Mouse (Mus musculus): Measurements from ENCODE around the gene Loxl3. TPM values are rescaled to one million over a fixed set of nuclear protein-coding genes. Genes with fewer than 3 reads are reported as not detected.

Gene Loxl3
- total RNA-seq, 2 experiments from 2014 or later: 2.4 to 3.5 TPM

GRCm38 (mm10) chr6:83086121-83087035 lies 52.4 kb downstream of the Loxl3 start, which contains the start of gene Lbx2:
Gene Lbx2 (plus strand): TSS chr6:83086367.
- TF ChIP-seq CTCF (conservative IDR thresholded peaks at IDR 0.05): no peak
- no peak within 1 kb of the TSS for H3K27ac ChIP-seq

DNA sequence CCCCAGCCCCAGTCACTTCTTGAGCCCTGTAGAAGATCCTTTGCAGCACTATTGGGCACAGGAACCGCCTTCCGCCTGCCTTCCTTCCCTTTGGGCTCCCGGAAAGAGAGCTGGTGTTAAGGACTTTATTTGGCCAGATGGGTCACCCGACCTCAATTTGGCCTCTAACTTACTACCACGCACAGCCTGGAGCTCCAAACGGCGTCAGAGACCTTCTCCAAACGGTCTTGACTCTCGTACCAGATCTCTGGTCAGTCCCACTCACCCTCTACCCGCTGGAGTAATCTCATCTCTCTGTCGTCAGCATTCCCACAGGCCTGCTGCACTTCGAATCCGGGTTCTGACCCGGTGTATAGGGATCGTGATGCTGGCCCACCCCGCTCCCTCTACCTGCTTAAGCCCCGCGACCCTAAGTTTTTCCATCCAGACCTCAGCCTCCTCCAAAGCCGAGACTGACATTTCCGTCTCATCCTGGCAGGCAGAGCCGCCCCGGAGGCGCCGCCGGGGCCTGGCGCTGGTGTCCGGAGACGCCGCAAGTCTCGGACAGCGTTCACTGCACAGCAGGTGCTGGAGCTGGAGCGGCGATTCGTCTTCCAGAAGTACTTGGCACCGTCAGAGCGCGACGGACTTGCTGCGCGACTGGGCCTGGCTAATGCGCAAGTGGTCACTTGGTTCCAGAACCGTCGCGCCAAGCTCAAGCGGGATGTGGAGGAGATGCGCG lies 53.4 kb downstream of the Loxl3 start:
- TF ChIP-seq CTCF (conservative IDR thresholded peaks at IDR 0.05): no peak
- Histone ChIP-seq H3K27ac (no peak overlapping the region), H3K4me3 (peak overlapping the region; percentile 24; the same call in 1 of the 2 replicates)
- DNase-seq (ENCODE audit: low spot score in 2 of 2): no peak

More at GRCm38 (mm10) chr6:83086121-83087035, 52.4 kb downstream of the Loxl3 start, which contains the start of gene Lbx2:
- H3K4me3 ChIP-seq: no peak within 1 kb of the TSS; the same call in 1 of the 2 replicates
- DNase-seq (ENCODE audit: low spot score in 2 of 2): no peak

GRCm38 (mm10) chr6:83087926-83088260 lies 53.9 kb downstream of the Loxl3 start:
- Histone ChIP-seq H3K27ac (no peak overlapping the region), H3K4me3 (peak overlapping the region; percentile 24; the same call in 1 of the 2 replicates)
- no peak for TF ChIP-seq CTCF (conservative IDR thresholded peaks at IDR 0.05)
- no peak for DNase-seq (ENCODE audit: low spot score in 2 of 2)

DNA sequence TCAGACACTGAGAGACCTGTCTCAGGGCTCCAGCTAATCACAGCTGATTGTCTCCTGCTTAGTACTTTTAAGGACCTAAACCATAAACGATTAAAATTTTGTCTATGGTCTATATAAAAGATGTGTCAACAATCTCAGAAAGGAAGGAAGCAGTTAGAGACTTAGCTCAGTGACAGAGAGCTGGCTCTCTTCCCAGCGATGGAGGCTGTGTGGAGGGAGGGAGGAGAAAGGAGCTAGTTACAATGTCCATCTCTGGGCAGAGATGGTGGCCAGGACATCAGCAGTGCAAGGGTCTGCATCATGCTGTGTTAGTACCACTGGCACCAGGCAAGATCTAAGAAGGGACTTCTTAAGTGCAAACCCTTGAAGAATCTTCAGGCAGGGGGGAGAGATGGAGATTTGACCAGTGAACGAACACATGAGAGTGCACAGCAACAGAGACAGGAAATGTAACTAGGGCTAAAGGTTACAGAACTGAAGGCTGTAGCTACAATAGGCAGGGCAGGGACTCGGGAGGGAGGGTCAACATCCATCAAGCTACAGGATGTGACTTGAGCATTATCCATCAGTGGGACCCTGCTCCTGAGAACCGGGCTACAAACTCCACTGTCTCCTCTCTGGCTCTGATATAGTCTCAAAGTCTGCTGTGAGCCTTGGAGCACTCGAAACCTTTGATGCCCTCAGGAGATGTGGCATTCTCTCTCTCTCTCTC lies 58.6 kb downstream of the Loxl3 start:
- no peak for TF ChIP-seq CTCF (conservative IDR thresholded peaks at IDR 0.05)
- no peak overlapping the region for H3K4me3 ChIP-seq
- no peak for DNase-seq (ENCODE audit: low spot score in 2 of 2)
- H3K27ac ChIP-seq: no peak overlapping the region

GRCm38 (mm10) chr6:83095968-83096367 lies 62.0 kb downstream of the Loxl3 start:
- H3K4me3 ChIP-seq: no peak overlapping the region
- no peak overlapping the region for H3K27ac ChIP-seq
- no peak for TF ChIP-seq CTCF (conservative IDR thresholded peaks at IDR 0.05)
- DNase-seq (ENCODE audit: low spot score in 2 of 2): no peak

GRCm38 (mm10) chr6:83098411-83098810 lies 64.4 kb downstream of the Loxl3 start:
- no peak overlapping the region for H3K4me3 ChIP-seq
- no peak overlapping the region for H3K27ac ChIP-seq
- DNase-seq (ENCODE audit: low spot score in 2 of 2): no peak
- no peak for TF ChIP-seq CTCF (conservative IDR thresholded peaks at IDR 0.05)

DNA sequence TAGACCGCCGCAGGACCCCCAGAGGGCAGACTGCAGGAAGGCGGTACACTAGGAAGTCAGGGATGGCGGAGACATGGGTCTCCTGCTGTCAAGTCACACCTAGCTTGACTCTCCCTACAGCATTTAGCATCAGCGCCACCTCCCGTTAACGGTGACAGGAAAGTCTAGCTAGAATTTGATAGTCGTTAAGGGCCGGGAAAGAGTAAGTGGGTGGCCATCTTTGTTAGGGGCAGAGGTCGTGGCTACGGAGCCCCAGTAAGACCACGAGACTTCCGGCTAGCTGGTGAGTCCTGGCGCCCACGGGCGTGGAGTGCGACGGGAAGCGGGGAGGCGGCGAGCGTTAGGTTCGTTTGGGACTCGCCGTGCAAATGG lies 67.3 kb downstream of the Loxl3 start, which contains the start of the genes Ccdc142 and Gm42688:
TSS of gene Ccdc142 (plus strand) at position 286 of the 372 bp plus-strand sequence.
TSS of gene Gm42688 (plus strand) at position 302 of the 372 bp plus-strand sequence.
- Histone ChIP-seq H3K4me3 (peak within 1 kb of the TSS; percentile 83), H3K27ac (peak within 1 kb of the TSS; percentile 93)
- DNase-seq (ENCODE audit: low spot score in 2 of 2): peak; percentile 82 to 90
- peak; percentile 71 for TF ChIP-seq CTCF (conservative IDR thresholded peaks at IDR 0.05)

- Histone ChIP-seq H3K27ac (peak overlapping the region; percentile 93), H3K4me3 (peak overlapping the region; percentile 83)
- peak in 1 of 2 experiments; percentile 59 for DNase-seq (ENCODE audit: low spot score in 2 of 2)
- TF ChIP-seq CTCF (conservative IDR thresholded peaks at IDR 0.05): peak; percentile 63
Observed at GRCm38 (mm10) chr6:83101688-83102556, 67.9 kb downstream of the Loxl3 start.

Small RNA genes lying within 50 kb of the gene (microRNA-seq; reads per million reads assigned to microRNA genes)
- gene Mir3470a (0 reads per million in 2 experiments), gene Mir7040 (0.18 to 0.96 reads per million in 2 experiments)

Other genes starting within 250 kb of the Loxl3 start
- gene Sema4f, start 94.4 kb upstream of the Loxl3 start, total RNA-seq (2021): 10 to 100 TPM; 41.0 to 44.0 TPM
- gene M1ap, start 87.3 kb upstream of the Loxl3 start, total RNA-seq (2021): not detected
- gene Dok1, start 702 bp upstream of the Loxl3 start, total RNA-seq (2021): 1 to 10 TPM; 3.2 to 3.3 TPM
- 100 to 1,000 TPM; 131 to 133 TPM for gene Aup1, start 20.3 kb downstream of the Loxl3 start, total RNA-seq (2021)
- 10 to 100 TPM; 52.9 to 54.5 TPM for gene Htra2, start 21.1 kb downstream of the Loxl3 start, total RNA-seq (2021)
- under 1 TPM; 0.69 to 0.79 TPM for gene Dqx1, start 23.7 kb downstream of the Loxl3 start, total RNA-seq (2021)
- not detected for gene Tlx2, start 36.1 kb downstream of the Loxl3 start, total RNA-seq (2021)
- 10 to 100 TPM; 36.3 to 37.5 TPM for gene Pcgf1, start 43.7 kb downstream of the Loxl3 start, total RNA-seq (2021)
- under 1 TPM in 1 of 2 experiments, not detected in 1; 0.86 TPM for gene Lbx2, start 52.2 kb downstream of the Loxl3 start, total RNA-seq (2021)
- 1 to 10 TPM; 7.7 to 9.1 TPM for gene Ccdc142, start 67.4 kb downstream of the Loxl3 start, total RNA-seq (2021)
- gene Gm42688, start 67.4 kb downstream of the Loxl3 start, total RNA-seq (2021): 1 to 10 TPM; 8.5 to 9.5 TPM
- gene Mrpl53, start 74.9 kb downstream of the Loxl3 start, total RNA-seq (2021): 10 to 100 TPM; 64.9 to 67.4 TPM
- 10 to 100 TPM; 24.0 to 26.4 TPM for gene Mogs, start 81.3 kb downstream of the Loxl3 start, total RNA-seq (2021)
- 10 to 100 TPM; 55.9 to 56.1 TPM for gene Wbp1, start 87.4 kb downstream of the Loxl3 start, total RNA-seq (2021)
- gene Ino80b, start 91.3 kb downstream of the Loxl3 start, total RNA-seq (2021): 10 to 100 TPM; 22.3 to 25.4 TPM
- gene Rtkn, start 101.3 kb downstream of the Loxl3 start, total RNA-seq (2021): 10 to 100 TPM; 80.0 to 84.0 TPM
- 10 to 100 TPM; 25.0 to 32.0 TPM for gene Wdr54, start 122.2 kb downstream of the Loxl3 start, total RNA-seq (2021)
- 10 to 100 TPM; 21.8 to 21.9 TPM for gene 1700003E16Rik, start 122.2 kb downstream of the Loxl3 start, total RNA-seq (2021)
- gene Dctn1, start 131.7 kb downstream of the Loxl3 start, total RNA-seq (2021): 100 to 1,000 TPM; 400 to 422 TPM
- under 1 TPM; 0.44 to 0.98 TPM for gene Slc4a5, start 185.7 kb downstream of the Loxl3 start, total RNA-seq (2021)